Mouse (Mus musculus) forebrain, embryonic 16.5 days (tissue): ENCODE results near the gene Sec1. TPM values are rescaled to one million over a fixed set of nuclear protein-coding genes. Genes with fewer than 3 reads are reported as not detected.

Experiments used
- ATAC-seq: fragments of 200-750 bp; cut with Nextera tagmentation; 2 replicates; pipeline ENCODE4 v1.8.0; 2017; ENCODE audit warnings: mild to moderate bottlenecking, moderate library complexity
- H3K27ac ChIP-seq: fragments of 300-500 bp; sonication (generic); 2 replicates; pipeline ENCODE4 v1.5.1; 2014; ENCODE audit warnings: low read length, control low read depth
- H3K27me3 ChIP-seq: fragments of 300-500 bp; sonication (generic); replicated peaks from 2 replicates; pipeline ENCODE4 v1.6.1; 2014; ENCODE audit warnings: low read length; ENCODE audit not compliant: control insufficient read depth, insufficient read depth
- H3K36me3 ChIP-seq: fragments of 300-500 bp; sonication (generic); 2 replicates; pipeline ENCODE4 v1.6.1; 2014; ENCODE audit not compliant: control insufficient read depth, insufficient read depth
- H3K4me1 ChIP-seq: fragments of 300-500 bp; sonication (generic); replicated peaks from 2 replicates; pipeline ENCODE4 v1.6.1; 2014; ENCODE audit warnings: low read length; ENCODE audit not compliant: control insufficient read depth, insufficient read depth
- H3K4me2 ChIP-seq: fragments of 300-500 bp; sonication (generic); 2 replicates; pipeline ENCODE4 v1.6.1; 2014; ENCODE audit warnings: mild to moderate bottlenecking, low read length, control low read depth
- H3K4me3 ChIP-seq: fragments of 300-500 bp; sonication (generic); replicated peaks from 2 replicates; pipeline ENCODE4 v1.5.1; 2014; ENCODE audit warnings: mild to moderate bottlenecking, low read length, control low read depth
- H3K9ac ChIP-seq: fragments of 300-500 bp; sonication (generic); replicated peaks from 2 replicates; pipeline ENCODE4 v1.6.1; 2014; ENCODE audit warnings: low read depth, low read length, control low read depth
- H3K9me3 ChIP-seq: fragments of 300-500 bp; sonication (generic); 2 replicates; pipeline ENCODE4 v1.6.1; 2016; ENCODE audit warnings: low read length; ENCODE audit not compliant: control insufficient read depth
- WGBS: fragments of 180-500 bp; shearing (Covaris S2); extraction: QIAGEN DNeasy Blood & Tissue Kit; methylation state at CpG from one replicate; pipeline ENCODE4 v1.1.7; 2014; 5-methylcytosine and 5-hydroxymethylcytosine counted together
- polyA plus RNA-seq: library from polyadenylated mRNA; unstranded; fragments of >200 nt; fragmentation: Nextera tagmentation; extraction: Ambion mirVana; gene quantifications from 2 replicates; pipeline ENCODE4 v1.2.1, GENCODE M21; 2015

Sec1 gene
- polyA plus RNA-seq, 1 experiment from 2014 or later, result 0.10 TPM

- peaks cover 41% of the 10 kb centered on the region for H3K4me1 ChIP-seq
- H3K9me3 ChIP-seq, result no peaks in the 10 kb centered on the region
- no peaks in the 10 kb centered on the region for H3K27me3 ChIP-seq
- peak overlapping the region; percentile 28; the same call in 1 of the 2 replicates for H3K27ac ChIP-seq
- H3K36me3 ChIP-seq, result peaks cover 33% of the 10 kb centered on the region
- H3K4me3 ChIP-seq, result peak overlapping the region; percentile 64
- WGBS, result 9% methylated on average over 14 of the region's 14 CpGs
- H3K9ac ChIP-seq, result peak overlapping the region; percentile 68
- ATAC-seq, result peak; percentile 31; the same call in 1 of the 2 replicates
- H3K4me2 ChIP-seq, result peak overlapping the region; percentile 75
Observed at GRCm38 (mm10) chr7:45714630-45715089, 20.5 kb upstream of the Sec1 start.

GRCm38 (mm10) chr7:45713881-45714520 lies 19.8 kb upstream of the Sec1 start:
- Histone ChIP-seq H3K4me3 (peak overlapping the region; percentile 64), H3K9ac (no peak overlapping the region), H3K4me1 (peaks cover 41% of the 10 kb centered on the region), H3K27me3 (no peaks in the 10 kb centered on the region), H3K4me2 (peak overlapping the region; percentile 75), H3K36me3 (peaks cover 29% of the 10 kb centered on the region), H3K27ac (no peak overlapping the region), H3K9me3 (no peaks in the 10 kb centered on the region)
- ATAC-seq, result no peak
- WGBS, result 89% methylated on average over 6 of the region's 6 CpGs

GRCm38 (mm10) chr7:45713396-45713795 lies 19.2 kb upstream of the Sec1 start:
- Histone ChIP-seq H3K27ac (no peak overlapping the region), H3K4me3 (no peak overlapping the region), H3K9me3 (no peaks in the 10 kb centered on the region), H3K4me1 (peaks cover 41% of the 10 kb centered on the region), H3K36me3 (peaks cover 29% of the 10 kb centered on the region), H3K9ac (no peak overlapping the region), H3K27me3 (no peaks in the 10 kb centered on the region), H3K4me2 (no peak overlapping the region)
- 92% methylated on average over 16 of the region's 16 CpGs for WGBS
- ATAC-seq, result no peak

- Histone ChIP-seq H3K9me3 (no peaks in the 10 kb centered on the region), H3K27me3 (no peaks in the 10 kb centered on the region), H3K4me3 (no peak overlapping the region), H3K4me2 (no peak overlapping the region), H3K9ac (no peak overlapping the region), H3K36me3 (peaks cover 29% of the 10 kb centered on the region), H3K27ac (no peak overlapping the region), H3K4me1 (peaks cover 52% of the 10 kb centered on the region)
- 89% methylated on average over 21 of the region's 21 CpGs for WGBS
- no peak for ATAC-seq
Observed at GRCm38 (mm10) chr7:45712022-45712757, 18.0 kb upstream of the Sec1 start.

GRCm38 (mm10) chr7:45711316-45712021 lies 17.3 kb upstream of the Sec1 start:
- 90% methylated on average over 24 of the region's 24 CpGs for WGBS
- Histone ChIP-seq H3K27ac (no peak overlapping the region), H3K4me1 (peaks cover 52% of the 10 kb centered on the region), H3K4me3 (no peak overlapping the region), H3K9ac (no peak overlapping the region), H3K4me2 (no peak overlapping the region), H3K9me3 (no peaks in the 10 kb centered on the region), H3K27me3 (no peaks in the 10 kb centered on the region), H3K36me3 (peaks cover 29% of the 10 kb centered on the region)
- no peak for ATAC-seq

GRCm38 (mm10) chr7:45710477-45711191 lies 16.4 kb upstream of the Sec1 start:
- Histone ChIP-seq H3K4me2 (no peak overlapping the region), H3K36me3 (peaks cover 29% of the 10 kb centered on the region), H3K9ac (no peak overlapping the region), H3K9me3 (no peaks in the 10 kb centered on the region), H3K4me3 (no peak overlapping the region), H3K4me1 (peaks cover 52% of the 10 kb centered on the region), H3K27ac (no peak overlapping the region), H3K27me3 (no peaks in the 10 kb centered on the region)
- no peak for ATAC-seq
- WGBS, result 93% methylated on average over 20 of the region's 20 CpGs

- Histone ChIP-seq H3K4me3 (no peak overlapping the region), H3K27ac (peak overlapping the region; percentile 53; the same call in 1 of the 2 replicates), H3K36me3 (peaks cover 29% of the 10 kb centered on the region), H3K27me3 (no peaks in the 10 kb centered on the region), H3K9ac (no peak overlapping the region), H3K4me2 (no peak overlapping the region), H3K9me3 (no peaks in the 10 kb centered on the region), H3K4me1 (peaks cover 55% of the 10 kb centered on the region)
- 74% methylated on average over 14 of the region's 14 CpGs for WGBS
- ATAC-seq, result no peak
Observed at GRCm38 (mm10) chr7:45709677-45710355, 15.6 kb upstream of the Sec1 start.

GRCm38 (mm10) chr7:45709036-45709435 lies 14.8 kb upstream of the Sec1 start:
- Histone ChIP-seq H3K4me3 (no peak overlapping the region), H3K4me2 (no peak overlapping the region), H3K4me1 (peaks cover 48% of the 10 kb centered on the region), H3K27ac (no peak overlapping the region), H3K27me3 (no peaks in the 10 kb centered on the region), H3K9me3 (no peaks in the 10 kb centered on the region), H3K9ac (no peak overlapping the region), H3K36me3 (peaks cover 29% of the 10 kb centered on the region)
- no peak for ATAC-seq
- 44% methylated on average over 6 of the region's 6 CpGs for WGBS
